Mouse (Mus musculus): Measurements from ENCODE around the gene Radil. TPM values are rescaled to one million over a fixed set of nuclear protein-coding genes. Genes with fewer than 3 reads are reported as not detected.

Radil gene
- polyA plus RNA-seq, 1 experiment from 2014 or later, result 0.55 TPM

DNA sequence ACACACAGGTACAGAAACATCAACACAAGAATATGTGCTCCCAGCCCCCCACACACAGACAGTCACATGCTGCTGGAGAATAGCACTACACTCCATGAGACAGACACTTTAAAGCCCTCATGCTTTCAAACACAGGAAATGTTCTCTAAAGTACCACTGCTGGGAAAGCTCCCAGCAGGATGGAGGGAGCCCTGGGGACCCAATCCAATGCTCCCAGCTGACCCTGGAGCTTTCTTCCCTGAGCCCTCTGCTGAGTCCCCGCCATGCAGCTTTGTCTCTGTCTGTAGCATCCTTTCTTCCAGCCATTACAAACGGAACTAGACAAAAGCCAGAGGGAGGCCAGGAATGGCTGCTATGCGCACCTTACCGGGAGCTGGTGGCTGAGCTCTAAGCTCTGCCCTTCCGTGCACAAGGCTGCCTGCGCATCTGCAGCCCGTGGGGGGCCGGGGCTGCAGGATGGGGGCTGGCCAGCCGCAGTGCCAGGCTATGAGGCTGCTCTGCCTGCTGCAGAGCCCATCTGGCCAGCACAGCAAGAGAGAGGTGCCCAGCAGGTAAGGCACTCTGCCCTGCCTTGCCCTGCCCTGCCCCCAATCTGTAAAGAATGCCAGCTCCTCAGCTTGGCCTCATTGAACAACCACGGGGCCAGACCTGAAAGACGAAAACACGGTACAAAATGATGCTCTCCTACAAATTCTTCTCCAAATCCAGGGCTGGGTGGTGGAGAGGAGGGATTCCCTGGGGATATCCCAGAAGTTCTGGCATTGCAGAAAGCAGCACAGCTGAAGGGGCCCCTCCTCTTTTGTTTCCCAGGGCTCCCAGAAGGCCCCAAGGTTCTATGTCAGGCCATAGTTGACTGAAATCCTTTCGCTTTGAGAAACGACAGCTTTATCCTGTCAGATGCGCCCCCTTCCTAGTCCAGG is 41.5 kb downstream of the Radil start:
- no peak for TF ChIP-seq CTCF (IDR thresholded peaks at IDR 0.05; ENCODE audit: low read depth)
- H3K4me3 ChIP-seq (ENCODE audit: low read depth, low read length), result no peak overlapping the region
- H3K9me3 ChIP-seq (ENCODE audit: control insufficient read depth), result no peaks in the 10 kb centered on the region
- no peak for ATAC-seq
- H3K36me3 ChIP-seq (ENCODE audit: control insufficient read depth, insufficient read depth), result no peaks in the 10 kb centered on the region
- H3K4me2 ChIP-seq (replicated peaks; ENCODE audit: low read depth), result 0 out of 2 replicates have a peak overlapping the region, but pooled peaks have one; percentile 9
- 39% methylated on average over 15 of the region's 15 CpGs for WGBS
- H3K27me3 ChIP-seq (replicated peaks; ENCODE audit: control insufficient read depth, insufficient read depth, low read length), result no peaks in the 10 kb centered on the region
- no peaks in the 10 kb centered on the region for H3K4me1 ChIP-seq (replicated peaks; ENCODE audit: control insufficient read depth, insufficient read depth, low read length)
- no peak overlapping the region for H3K27ac ChIP-seq (ENCODE audit: low read depth, low read length)
- 0 out of 2 replicates have a peak overlapping the region, but pooled peaks have one; percentile 3 for H3K9ac ChIP-seq (ENCODE audit: low read depth, low read length)

- TF ChIP-seq CTCF (IDR thresholded peaks at IDR 0.05; ENCODE audit: low read depth), result peak; percentile 70
These were observed 45.0 kb downstream of the Radil start for GRCm38 (mm10) chr5:142505695-142506423.

DNA sequence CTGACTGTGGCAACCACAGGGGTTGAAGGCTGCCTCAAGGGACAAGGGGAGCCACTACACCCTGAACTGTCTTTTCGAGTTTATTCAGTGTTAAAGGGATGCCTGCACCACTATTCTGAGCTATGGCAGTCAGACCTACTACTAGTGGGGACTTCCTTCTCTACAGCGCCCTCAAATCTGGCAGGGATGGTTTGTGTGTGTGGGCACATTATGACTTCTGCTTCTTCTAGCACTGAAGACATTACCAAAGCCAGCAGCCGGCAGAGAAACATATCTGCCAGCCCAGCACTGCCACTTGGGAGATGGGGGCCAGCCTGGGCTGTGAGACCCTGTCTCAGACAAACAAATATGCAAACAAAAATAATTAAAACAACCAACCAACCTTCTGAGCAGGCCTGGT is 46.7 kb downstream of the Radil start:
- H3K27ac ChIP-seq (ENCODE audit: low read depth, low read length), result no peak overlapping the region
- H3K9me3 ChIP-seq (ENCODE audit: control insufficient read depth), result no peaks in the 10 kb centered on the region
- no peak overlapping the region for H3K4me2 ChIP-seq (replicated peaks; ENCODE audit: low read depth)
- H3K27me3 ChIP-seq (replicated peaks; ENCODE audit: control insufficient read depth, insufficient read depth, low read length), result no peaks in the 10 kb centered on the region
- no peak overlapping the region for H3K9ac ChIP-seq (ENCODE audit: low read depth, low read length)
- 79% methylated on average over 3 of the region's 3 CpGs for WGBS
- no peak for ATAC-seq
- no peaks in the 10 kb centered on the region for H3K4me1 ChIP-seq (replicated peaks; ENCODE audit: control insufficient read depth, insufficient read depth, low read length)
- H3K36me3 ChIP-seq (ENCODE audit: control insufficient read depth, insufficient read depth), result no peaks in the 10 kb centered on the region
- no peak overlapping the region for H3K4me3 ChIP-seq (ENCODE audit: low read depth, low read length)
- no peak for TF ChIP-seq CTCF (IDR thresholded peaks at IDR 0.05; ENCODE audit: low read depth)

More at GRCm38 (mm10) chr5:142505695-142506423, 45.0 kb downstream of the Radil start:
- H3K9me3 ChIP-seq (ENCODE audit: control insufficient read depth), result no peaks in the 10 kb centered on the region
- no peak overlapping the region for H3K4me3 ChIP-seq (ENCODE audit: low read depth, low read length)
- no peak for ATAC-seq
- no peak overlapping the region for H3K27ac ChIP-seq (ENCODE audit: low read depth, low read length)
- no peaks in the 10 kb centered on the region for H3K36me3 ChIP-seq (ENCODE audit: control insufficient read depth, insufficient read depth)
- H3K9ac ChIP-seq (ENCODE audit: low read depth, low read length), result no peak overlapping the region
- H3K4me2 ChIP-seq (replicated peaks; ENCODE audit: low read depth), result no peak overlapping the region
- H3K27me3 ChIP-seq (replicated peaks; ENCODE audit: control insufficient read depth, insufficient read depth, low read length), result no peaks in the 10 kb centered on the region
- WGBS, result 72% methylated on average over 3 of the region's 3 CpGs
- H3K4me1 ChIP-seq (replicated peaks; ENCODE audit: control insufficient read depth, insufficient read depth, low read length), result no peaks in the 10 kb centered on the region

- Histone ChIP-seq H3K4me1 (replicated peaks; ENCODE audit: control insufficient read depth, insufficient read depth, low read length) (no peaks in the 10 kb centered on the region), H3K9ac (ENCODE audit: low read depth, low read length) (no peak overlapping the region), H3K4me3 (ENCODE audit: low read depth, low read length) (no peak overlapping the region), H3K27ac (ENCODE audit: low read depth, low read length) (no peak overlapping the region), H3K36me3 (ENCODE audit: control insufficient read depth, insufficient read depth) (no peaks in the 10 kb centered on the region), H3K9me3 (ENCODE audit: control insufficient read depth) (no peaks in the 10 kb centered on the region), H3K27me3 (replicated peaks; ENCODE audit: control insufficient read depth, insufficient read depth, low read length) (no peaks in the 10 kb centered on the region), H3K4me2 (replicated peaks; ENCODE audit: low read depth) (no peak overlapping the region)
- peak; percentile 92 for TF ChIP-seq CTCF (IDR thresholded peaks at IDR 0.05; ENCODE audit: low read depth)
- 5% methylated on average over 3 of the region's 3 CpGs for WGBS
- peak; percentile 74 for ATAC-seq
These were observed 48.5 kb downstream of the Radil start for GRCm38 (mm10) chr5:142502414-142502813.

DNA sequence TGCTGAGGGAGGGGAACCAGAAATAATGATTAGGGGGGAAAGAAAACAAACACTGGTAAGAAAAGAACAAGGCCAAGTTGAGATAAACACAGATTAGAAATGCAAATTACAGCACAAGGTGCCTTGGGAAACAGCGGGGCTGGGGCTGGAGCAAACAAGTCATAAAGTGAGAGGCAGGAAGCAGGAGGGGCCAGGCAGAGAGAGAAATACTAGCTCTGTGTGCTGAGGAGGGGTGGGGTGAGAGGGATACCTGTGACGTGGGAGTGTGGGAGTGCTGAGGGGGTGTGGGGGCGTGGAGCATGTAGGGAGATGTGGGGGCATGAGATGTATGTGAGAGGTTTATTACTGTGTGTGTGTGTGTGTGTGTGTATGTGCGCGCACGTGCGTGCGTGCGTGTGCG is 50.0 kb downstream of the Radil start:
- Histone ChIP-seq H3K4me1 (replicated peaks; ENCODE audit: control insufficient read depth, insufficient read depth, low read length) (no peaks in the 10 kb centered on the region), H3K9ac (ENCODE audit: low read depth, low read length) (no peak overlapping the region), H3K4me2 (replicated peaks; ENCODE audit: low read depth) (no peak overlapping the region), H3K36me3 (ENCODE audit: control insufficient read depth, insufficient read depth) (no peaks in the 10 kb centered on the region), H3K4me3 (ENCODE audit: low read depth, low read length) (no peak overlapping the region), H3K27ac (ENCODE audit: low read depth, low read length) (no peak overlapping the region), H3K27me3 (replicated peaks; ENCODE audit: control insufficient read depth, insufficient read depth, low read length) (no peaks in the 10 kb centered on the region), H3K9me3 (ENCODE audit: control insufficient read depth) (no peaks in the 10 kb centered on the region)
- TF ChIP-seq CTCF (IDR thresholded peaks at IDR 0.05; ENCODE audit: low read depth), result no peak
- peak; percentile 32; the same call in 1 of the 2 replicates for ATAC-seq
- 61% methylated on average over 10 of the region's 10 CpGs for WGBS

DNA sequence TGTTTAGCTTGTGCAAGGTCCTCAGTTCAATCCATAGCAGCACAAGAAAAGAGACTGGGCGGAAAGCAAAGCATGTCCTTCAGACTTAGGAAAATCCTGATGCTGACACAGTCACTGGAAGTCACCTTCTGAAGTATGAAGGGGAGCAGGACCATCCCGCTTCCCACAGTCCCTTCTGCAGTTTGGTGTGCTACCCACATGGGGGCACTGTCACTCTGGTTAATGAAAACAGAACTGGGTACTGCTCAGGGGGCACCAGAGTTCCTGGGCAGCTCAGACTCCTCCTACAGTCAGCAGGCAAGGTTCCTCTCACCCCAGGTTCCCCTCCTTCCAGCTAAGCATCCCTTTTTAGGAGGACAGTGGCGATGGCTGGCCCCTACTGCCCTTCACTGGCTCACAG is 51.9 kb downstream of the Radil start:
- 53% methylated on average over 3 of the region's 3 CpGs for WGBS
- ATAC-seq, result no peak

More for the DNA sequence above, 51.9 kb downstream of the Radil start:
- Histone ChIP-seq H3K9ac (ENCODE audit: low read depth, low read length) (no peak overlapping the region), H3K4me3 (ENCODE audit: low read depth, low read length) (no peak overlapping the region), H3K27me3 (replicated peaks; ENCODE audit: control insufficient read depth, insufficient read depth, low read length) (no peaks in the 10 kb centered on the region), H3K27ac (ENCODE audit: low read depth, low read length) (no peak overlapping the region), H3K36me3 (ENCODE audit: control insufficient read depth, insufficient read depth) (no peaks in the 10 kb centered on the region), H3K4me1 (replicated peaks; ENCODE audit: control insufficient read depth, insufficient read depth, low read length) (no peaks in the 10 kb centered on the region), H3K9me3 (ENCODE audit: control insufficient read depth) (no peaks in the 10 kb centered on the region), H3K4me2 (replicated peaks; ENCODE audit: low read depth) (no peak overlapping the region)
- peak; percentile 74 for TF ChIP-seq CTCF (IDR thresholded peaks at IDR 0.05; ENCODE audit: low read depth)
